Mouse (Mus musculus): ENCODE measurements around the gene Palm3. TPM values are rescaled to one million over a fixed set of nuclear protein-coding genes. Genes with fewer than 3 reads are reported as not detected.

Palm3 gene
- polyA plus RNA-seq, 2 experiments: 3.0 to 8.6 TPM

- WGBS: 8% methylated on average over 9 of the region's 9 CpGs
- Histone ChIP-seq H3K27me3 (ENCODE audit: control insufficient read depth, insufficient read depth, low read length) (peaks cover 48% of the 10 kb centered on the region), H3K9ac (ENCODE audit: low read depth, low read length, severe bottlenecking) (no peak within 1 kb of the TSS; the same call in 1 of the 2 replicates), H3K4me2 (replicated peaks; ENCODE audit: low read depth, low read length, severe bottlenecking) (no peak within 1 kb of the TSS), H3K4me1 (ENCODE audit: control insufficient read depth, insufficient read depth, low read length) (peaks cover 8% of the 10 kb centered on the region), H3K9me3 (ENCODE audit: control insufficient read depth, low read length) (no peaks in the 10 kb centered on the region), H3K4me3 (replicated peaks; ENCODE audit: low read length) (no peak within 1 kb of the TSS), H3K27ac (replicated peaks; ENCODE audit: low read depth, low read length) (no peak within 1 kb of the TSS), H3K36me3 (ENCODE audit: control insufficient read depth, insufficient read depth, low read length) (no peaks in the 10 kb centered on the region)
- DNase-seq (ENCODE audit: low spot score) (no peak), ATAC-seq (ENCODE audit: low FRiP score, low read depth) (no peak)
- TF ChIP-seq POLR2A (IDR thresholded peaks at IDR 0.05; ENCODE audit: borderline replicate concordance, extremely low read depth, insufficient read depth, insufficient read length): no peak
Measured at GRCm38 (mm10) chr8:84044900-84045299, 23.6 kb downstream of the Palm3 start, which contains the start of gene Rln3. Gene Rln3, minus strand, starts transcription at chr8:84045000.

- Histone ChIP-seq H3K36me3 (ENCODE audit: control insufficient read depth, insufficient read depth, low read length) (no peaks in the 10 kb centered on the region), H3K9ac (ENCODE audit: low read depth, low read length, severe bottlenecking) (no peak overlapping the region), H3K4me3 (replicated peaks; ENCODE audit: low read length) (no peak overlapping the region), H3K4me1 (ENCODE audit: control insufficient read depth, insufficient read depth, low read length) (peaks cover 8% of the 10 kb centered on the region), H3K9me3 (ENCODE audit: control insufficient read depth, low read length) (no peaks in the 10 kb centered on the region), H3K4me2 (replicated peaks; ENCODE audit: low read depth, low read length, severe bottlenecking) (no peak overlapping the region), H3K27ac (replicated peaks; ENCODE audit: low read depth, low read length) (no peak overlapping the region), H3K27me3 (ENCODE audit: control insufficient read depth, insufficient read depth, low read length) (peaks cover 40% of the 10 kb centered on the region)
- ATAC-seq (ENCODE audit: low FRiP score, low read depth) (no peak), DNase-seq (ENCODE audit: low spot score) (no peak)
- 78% methylated on average over 3 of the region's 3 CpGs for WGBS
- TF ChIP-seq POLR2A (IDR thresholded peaks at IDR 0.05; ENCODE audit: borderline replicate concordance, extremely low read depth, insufficient read depth, insufficient read length): no peak
Measured at GRCm38 (mm10) chr8:84046505-84046904, 25.2 kb downstream of the Palm3 start.

GRCm38 (mm10) chr8:84048171-84048570, 26.9 kb downstream of the Palm3 start:
- no peak; the same call in 1 of the 2 replicates for ATAC-seq (ENCODE audit: low FRiP score, low read depth)

GRCm38 (mm10) chr8:84052746-84053145, 31.5 kb downstream of the Palm3 start:
- Histone ChIP-seq H3K9ac (ENCODE audit: low read depth, low read length, severe bottlenecking) (no peak overlapping the region), H3K36me3 (ENCODE audit: control insufficient read depth, insufficient read depth, low read length) (no peaks in the 10 kb centered on the region), H3K27ac (replicated peaks; ENCODE audit: low read depth, low read length) (no peak overlapping the region), H3K9me3 (ENCODE audit: control insufficient read depth, low read length) (no peaks in the 10 kb centered on the region), H3K4me1 (ENCODE audit: control insufficient read depth, insufficient read depth, low read length) (no peaks in the 10 kb centered on the region; the same call in 1 of the 2 replicates), H3K27me3 (ENCODE audit: control insufficient read depth, insufficient read depth, low read length) (no peaks in the 10 kb centered on the region), H3K4me3 (replicated peaks; ENCODE audit: low read length) (no peak overlapping the region), H3K4me2 (replicated peaks; ENCODE audit: low read depth, low read length, severe bottlenecking) (no peak overlapping the region)
- 87% methylated on average over 3 of the region's 3 CpGs for WGBS
- no peak for ATAC-seq (ENCODE audit: low FRiP score, low read depth)
- no peak for DNase-seq (ENCODE audit: low spot score)
- TF ChIP-seq POLR2A (IDR thresholded peaks at IDR 0.05; ENCODE audit: borderline replicate concordance, extremely low read depth, insufficient read depth, insufficient read length): no peak

More at GRCm38 (mm10) chr8:84048171-84048570, 26.9 kb downstream of the Palm3 start:
- Histone ChIP-seq H3K27me3 (ENCODE audit: control insufficient read depth, insufficient read depth, low read length) (peaks cover 23% of the 10 kb centered on the region), H3K4me2 (replicated peaks; ENCODE audit: low read depth, low read length, severe bottlenecking) (no peak overlapping the region), H3K4me3 (replicated peaks; ENCODE audit: low read length) (no peak overlapping the region), H3K4me1 (ENCODE audit: control insufficient read depth, insufficient read depth, low read length) (no peaks in the 10 kb centered on the region; the same call in 1 of the 2 replicates), H3K9me3 (ENCODE audit: control insufficient read depth, low read length) (no peaks in the 10 kb centered on the region), H3K27ac (replicated peaks; ENCODE audit: low read depth, low read length) (no peak overlapping the region), H3K36me3 (ENCODE audit: control insufficient read depth, insufficient read depth, low read length) (no peaks in the 10 kb centered on the region), H3K9ac (ENCODE audit: low read depth, low read length, severe bottlenecking) (no peak overlapping the region)
- no peak for DNase-seq (ENCODE audit: low spot score)
- WGBS: 43% methylated on average over 5 of the region's 5 CpGs
- TF ChIP-seq POLR2A (IDR thresholded peaks at IDR 0.05; ENCODE audit: borderline replicate concordance, extremely low read depth, insufficient read depth, insufficient read length): no peak

- Histone ChIP-seq H3K9ac (ENCODE audit: low read depth, low read length, severe bottlenecking) (no peak overlapping the region), H3K36me3 (ENCODE audit: control insufficient read depth, insufficient read depth, low read length) (no peaks in the 10 kb centered on the region), H3K27me3 (ENCODE audit: control insufficient read depth, insufficient read depth, low read length) (no peaks in the 10 kb centered on the region), H3K4me2 (replicated peaks; ENCODE audit: low read depth, low read length, severe bottlenecking) (no peak overlapping the region), H3K4me3 (replicated peaks; ENCODE audit: low read length) (no peak overlapping the region), H3K9me3 (ENCODE audit: control insufficient read depth, low read length) (no peaks in the 10 kb centered on the region), H3K4me1 (ENCODE audit: control insufficient read depth, insufficient read depth, low read length) (no peaks in the 10 kb centered on the region; the same call in 1 of the 2 replicates), H3K27ac (replicated peaks; ENCODE audit: low read depth, low read length) (no peak overlapping the region)
- 92% methylated on average over 5 of the region's 5 CpGs for WGBS
- ATAC-seq (ENCODE audit: low FRiP score, low read depth) (no peak), DNase-seq (ENCODE audit: low spot score) (no peak)
- TF ChIP-seq POLR2A (IDR thresholded peaks at IDR 0.05; ENCODE audit: borderline replicate concordance, extremely low read depth, insufficient read depth, insufficient read length): no peak
Measured at GRCm38 (mm10) chr8:84053229-84053628, 32.0 kb downstream of the Palm3 start.

- Histone ChIP-seq H3K4me2 (replicated peaks; ENCODE audit: low read depth, low read length, severe bottlenecking) (no peak overlapping the region), H3K36me3 (ENCODE audit: control insufficient read depth, insufficient read depth, low read length) (no peaks in the 10 kb centered on the region), H3K4me1 (ENCODE audit: control insufficient read depth, insufficient read depth, low read length) (no peaks in the 10 kb centered on the region), H3K4me3 (replicated peaks; ENCODE audit: low read length) (no peak overlapping the region), H3K9ac (ENCODE audit: low read depth, low read length, severe bottlenecking) (no peak overlapping the region), H3K27me3 (ENCODE audit: control insufficient read depth, insufficient read depth, low read length) (no peaks in the 10 kb centered on the region), H3K9me3 (ENCODE audit: control insufficient read depth, low read length) (no peaks in the 10 kb centered on the region), H3K27ac (replicated peaks; ENCODE audit: low read depth, low read length) (no peak overlapping the region)
- no peak for TF ChIP-seq POLR2A (IDR thresholded peaks at IDR 0.05; ENCODE audit: borderline replicate concordance, extremely low read depth, insufficient read depth, insufficient read length)
- DNase-seq (ENCODE audit: low spot score): no peak
- no peak for ATAC-seq (ENCODE audit: low FRiP score, low read depth)
- WGBS: 87% methylated on average over 1 of the region's 1 CpGs
Measured at GRCm38 (mm10) chr8:84057827-84058226, 36.6 kb downstream of the Palm3 start.
